Mouse (Mus musculus) spleen, embryonic (tissue): ENCODE data around the gene Mgl2.
"Not testable (repeated sequence)": the region's sequence is repeated elsewhere in the genome, so short reads cannot be mapped to it uniquely, and the experiment has no call there.

Source experiments
- CTCF ChIA-PET: fragments of 350-600 bp; sonication (Branson Sonifier 250); formaldehyde crosslinking; loops from one replicate; lab custom pipeline; 2022; lab: Charles Lee

Mgl2 gene

GRCm38 (mm10) chr11:70129926-70130379 lies at the start of gene Mgl2:
TSS of gene Mgl2 (plus strand) at chr11:70130329.
- CTCF ChIA-PET = interaction anchor here (0.5 kb wide), 1 partner anchor 75 kb away, joined by 3 read pairs; no protein-coding TSS in a partner anchor

GRCm38 (mm10) chr11:70080803-70081590 lies 49.1 kb upstream of the Mgl2 start:
- CTCF ChIA-PET = interaction anchor here (0.6 kb wide), 1 partner anchor 156 kb away, joined by 6 read pairs; no protein-coding TSS in a partner anchor

GRCm38 (mm10) chr11:70084563-70084962 lies 45.6 kb upstream of the Mgl2 start:
- CTCF ChIA-PET = no interaction called here

GRCm38 (mm10) chr11:70091986-70092783 lies 37.9 kb upstream of the Mgl2 start, which contains the start of gene Asgr2:
TSS of gene Asgr2 (plus strand) at chr11:70092644.
- CTCF ChIA-PET = no interaction called here

- CTCF ChIA-PET = no interaction called here
These were observed 32.7 kb upstream of the Mgl2 start for GRCm38 (mm10) chr11:70097396-70097795.

GRCm38 (mm10) chr11:70099102-70099501 lies 31.0 kb upstream of the Mgl2 start:
- CTCF ChIA-PET = no interaction called here

GRCm38 (mm10) chr11:70099809-70100208 lies 30.3 kb upstream of the Mgl2 start:
- CTCF ChIA-PET = no interaction called here

GRCm38 (mm10) chr11:70103701-70104315 lies 26.3 kb upstream of the Mgl2 start:
- CTCF ChIA-PET = no interaction called here

- CTCF ChIA-PET = no interaction called here
These were observed 23.0 kb upstream of the Mgl2 start for GRCm38 (mm10) chr11:70107085-70107484.

- CTCF ChIA-PET = no interaction called here
These were observed 20.0 kb upstream of the Mgl2 start for GRCm38 (mm10) chr11:70110146-70110545.

GRCm38 (mm10) chr11:70114562-70114961 lies 15.6 kb upstream of the Mgl2 start:
- CTCF ChIA-PET = no interaction called here

- CTCF ChIA-PET = no interaction called here
These were observed 14.2 kb upstream of the Mgl2 start for GRCm38 (mm10) chr11:70115901-70116300.

GRCm38 (mm10) chr11:70135001-70135400 lies 4.9 kb downstream of the Mgl2 start:
- CTCF ChIA-PET = not testable (repeated sequence)

GRCm38 (mm10) chr11:70135925-70136324 lies 5.8 kb downstream of the Mgl2 start:
- CTCF ChIA-PET = not testable (repeated sequence)

GRCm38 (mm10) chr11:70139171-70139570 lies 9.0 kb downstream of the Mgl2 start:
- CTCF ChIA-PET = no interaction called here

- CTCF ChIA-PET = no interaction called here
These were observed 20.9 kb downstream of the Mgl2 start for GRCm38 (mm10) chr11:70151072-70151471.

GRCm38 (mm10) chr11:70155897-70156296 lies 25.8 kb downstream of the Mgl2 start, which contains the start of gene Clec10a:
TSS of gene Clec10a (plus strand) at chr11:70156197.
- CTCF ChIA-PET = not testable (repeated sequence)

GRCm38 (mm10) chr11:70162336-70162735 lies 32.2 kb downstream of the Mgl2 start:
- CTCF ChIA-PET = no interaction called here

- CTCF ChIA-PET = no interaction called here
These were observed 36.1 kb downstream of the Mgl2 start for GRCm38 (mm10) chr11:70165972-70166921.

GRCm38 (mm10) chr11:70168136-70168535 lies 38.0 kb downstream of the Mgl2 start:
- CTCF ChIA-PET = no interaction called here

- CTCF ChIA-PET = not testable (repeated sequence)
These were observed 39.3 kb downstream of the Mgl2 start for GRCm38 (mm10) chr11:70169471-70169870.
